ENCODE assay signal across 10 mouse cellular contexts in genomic region chr4:128132876-128133646, GRCm38 (mm10).
DNase-seq lines count a peak whose midpoint lies in the region; ATAC-seq lines count a peak whose summit lies in the region.
"Had no signal": no experiment of that assay in that cellular context is flagged by ENCODE, and none has a peak within 500 bp of the region (broad histone marks: within the 10 kb centered on the region; RNA-seq: fewer than 3 reads in every experiment).

No protein-coding gene starts in this region.

- H3K4me2 ChIP-seq in hindbrain, embryonic 14.5 days (replicated peaks), result no peak overlapping the region
- no peak overlapping the region for H3K4me2 ChIP-seq in midbrain, embryonic 14.5 days (ENCODE audit: low read length)

- H3K27ac ChIP-seq in hindbrain, embryonic 10.5 days, result peak overlapping the region; percentile 64
- no peak overlapping the region for H3K27ac ChIP-seq in hindbrain, embryonic 14.5 days
- no peak overlapping the region for H3K27ac ChIP-seq in midbrain, embryonic 14.5 days (replicated peaks; ENCODE audit: low read depth, low read length)
- no peak overlapping the region for H3K27ac ChIP-seq in midbrain, embryonic 10.5 days (replicated peaks)
- H3K27ac ChIP-seq: heart, adult 2 months; liver, embryonic 14.5 days had no signal

- 72% methylated on average over 11 of the region's 11 CpGs for WGBS in hindbrain, embryonic 10.5 days
- 53% methylated on average over 11 of the region's 11 CpGs for WGBS in hindbrain, embryonic 14.5 days
- 62% methylated on average over 11 of the region's 11 CpGs for WGBS in midbrain, embryonic 14.5 days
- WGBS in midbrain, embryonic 10.5 days, result 81% methylated on average over 11 of the region's 11 CpGs

- H3K9me3 ChIP-seq in hindbrain, embryonic 10.5 days, result peaks cover 8% of the 10 kb centered on the region
- no peaks in the 10 kb centered on the region for H3K9me3 ChIP-seq in hindbrain, embryonic 14.5 days (ENCODE audit: control insufficient read depth, low read length)
- H3K9me3 ChIP-seq in midbrain, embryonic 14.5 days (ENCODE audit: control insufficient read depth, low read length), result no peaks in the 10 kb centered on the region
- H3K9me3 ChIP-seq in midbrain, embryonic 10.5 days (replicated peaks), result 0 out of 2 replicates have a peak, but pooled peaks cover 3% of the 10 kb centered on the region

- H3K4me1 ChIP-seq in hindbrain, embryonic 10.5 days (replicated peaks), result peaks cover 24% of the 10 kb centered on the region
- peaks cover 20% of the 10 kb centered on the region for H3K4me1 ChIP-seq in hindbrain, embryonic 14.5 days (replicated peaks; ENCODE audit: control insufficient read depth, insufficient read depth, low read length)
- peaks cover 4% of the 10 kb centered on the region; the same call in 1 of the 2 replicates for H3K4me1 ChIP-seq in midbrain, embryonic 14.5 days (ENCODE audit: control insufficient read depth, insufficient read depth, low read length)
- H3K4me1 ChIP-seq in midbrain, embryonic 10.5 days, result peaks cover 17% of the 10 kb centered on the region

- no peak overlapping the region for H3K4me3 ChIP-seq in hindbrain, embryonic 10.5 days
- no peak overlapping the region for H3K4me3 ChIP-seq in hindbrain, embryonic 14.5 days (replicated peaks; ENCODE audit: low read length)
- no peak overlapping the region for H3K4me3 ChIP-seq in midbrain, embryonic 14.5 days (replicated peaks; ENCODE audit: low read depth, low read length)
- no peak overlapping the region for H3K4me3 ChIP-seq in midbrain, embryonic 10.5 days
- H3K4me3 ChIP-seq: heart, adult 2 months had no signal

- no peak overlapping the region for H3K9ac ChIP-seq in hindbrain, embryonic 14.5 days
- H3K9ac ChIP-seq in midbrain, embryonic 14.5 days (replicated peaks; ENCODE audit: low read length), result no peak overlapping the region
- H3K9ac ChIP-seq: liver, embryonic 14.5 days had no signal

- H3K36me3 ChIP-seq in hindbrain, embryonic 10.5 days, result no peaks in the 10 kb centered on the region
- no peaks in the 10 kb centered on the region for H3K36me3 ChIP-seq in hindbrain, embryonic 14.5 days (replicated peaks; ENCODE audit: control insufficient read depth, insufficient read depth)
- H3K36me3 ChIP-seq in midbrain, embryonic 14.5 days (ENCODE audit: control insufficient read depth, insufficient read depth, low read length), result no peaks in the 10 kb centered on the region
- H3K36me3 ChIP-seq in midbrain, embryonic 10.5 days, result no peaks in the 10 kb centered on the region

- DNase-seq in hindbrain, embryonic 10.5 days (ENCODE audit: low spot score), result no peak
- DNase-seq in hindbrain, embryonic 14.5 days (ENCODE audit: low spot score), result no peak
- DNase-seq in midbrain, embryonic 14.5 days, result peak; percentile 51
- DNase-seq in midbrain, embryonic 10.5 days (ENCODE audit: low spot score), result no peak
- DNase-seq in layer of hippocampus, postnatal 10 days (ENCODE audit: low spot score in 2 of 2), result peak; percentile 45 to 60
- DNase-seq in right cerebral cortex, postnatal 14 days, result peak; percentile 71
- DNase-seq in spleen, postnatal 14 days (ENCODE audit: low spot score in 2 of 2), result no peak
- DNase-seq: heart, adult 2 months; kidney, adult 8-10 months had no signal

- H3K27me3 ChIP-seq in hindbrain, embryonic 10.5 days (ENCODE audit: insufficient read depth, poor library complexity, severe bottlenecking), result no peaks in the 10 kb centered on the region
- H3K27me3 ChIP-seq in hindbrain, embryonic 14.5 days (ENCODE audit: control insufficient read depth, insufficient read depth, low read length), result no peaks in the 10 kb centered on the region
- no peaks in the 10 kb centered on the region for H3K27me3 ChIP-seq in midbrain, embryonic 14.5 days (ENCODE audit: control insufficient read depth, insufficient read depth, low read length)
- H3K27me3 ChIP-seq in midbrain, embryonic 10.5 days (ENCODE audit: low read depth, poor library complexity, severe bottlenecking), result no peaks in the 10 kb centered on the region

- ATAC-seq in hindbrain, embryonic 14.5 days (ENCODE audit: low FRiP score), result no peak
- no peak for ATAC-seq in midbrain, embryonic 14.5 days (ENCODE audit: low FRiP score, low TSS enrichment)

Comparison
In these comparisons a context has a peak if more than half of its experiments do, and no peak if none do; other contexts are left out.
1. DNase-seq: peak in midbrain, embryonic 14.5 days (single experiment), layer of hippocampus, postnatal 10 days (2 of 2) and right cerebral cortex, postnatal 14 days (single experiment); none in hindbrain, embryonic 10.5 days (single experiment), hindbrain, embryonic 14.5 days (single experiment), midbrain, embryonic 10.5 days (single experiment) and spleen, postnatal 14 days (0 of 2).